Mouse (Mus musculus) mouse embryonic stem cell (cell line): ENCODE data around the gene Mpped2.

ENCODE experiments used
- in situ Hi-C, 2 experiments: fragments of 300-500 bp; cut with MboI; formaldehyde crosslinking; loops; 1 replicate in 1 of 2; 3 replicates in 1 of 2; pipeline ENCODE4 v1.14.3; 2019 to 2020; ENCODE audit warnings: low sequenced_read_pairs in 2 of 2, low pct_unique_long_range_greater_than_20kb in 1 of 2, mixed read lengths in 1 of 2; ENCODE audit not compliant: unreplicated experiment in 1 of 2

The Mpped2 gene

DNA sequence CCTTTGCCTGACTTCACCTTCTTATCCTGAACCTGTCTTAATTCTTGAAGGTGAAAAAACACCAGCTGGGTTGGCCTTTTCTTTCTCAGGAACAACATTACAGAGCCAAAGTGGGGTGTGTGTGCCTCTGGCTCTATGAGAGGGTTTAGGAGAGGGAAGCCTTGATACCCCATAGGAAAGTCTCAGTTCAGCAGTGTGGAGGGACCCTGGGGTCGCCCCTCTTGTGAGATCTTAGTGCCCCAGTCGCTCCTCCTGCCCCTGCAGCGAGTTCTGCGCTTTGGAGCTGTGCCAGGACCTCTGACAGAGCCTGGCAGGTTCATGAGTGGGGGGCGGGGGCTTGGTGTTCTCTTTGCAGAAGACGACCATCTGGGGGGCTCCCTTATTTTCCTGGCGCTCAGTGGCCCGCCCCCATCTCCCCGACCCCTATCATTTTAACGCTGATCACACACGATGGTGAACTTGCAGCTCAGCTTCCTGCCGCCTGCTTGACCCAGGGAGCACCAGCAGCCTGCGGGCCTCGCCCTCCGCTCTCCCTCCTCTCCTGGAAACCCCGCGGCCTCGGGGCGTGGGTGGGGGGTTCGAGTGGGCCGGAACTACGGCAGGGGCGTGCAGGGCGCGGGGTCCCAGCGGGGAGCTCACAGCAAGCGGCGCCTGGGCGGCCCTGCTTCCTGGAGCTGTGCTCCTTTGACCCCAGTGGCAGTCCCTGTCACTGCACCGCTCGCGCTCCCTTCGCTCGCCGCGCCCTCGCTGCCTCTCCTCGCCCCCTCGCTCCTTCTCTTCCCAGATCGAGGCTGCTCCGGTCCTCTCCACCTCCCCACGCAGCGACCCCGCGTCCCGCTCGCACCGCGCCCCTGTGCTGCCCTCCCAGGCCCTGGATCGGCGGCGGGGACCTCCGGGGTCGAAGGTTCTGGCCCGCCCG lies at the start of gene Mpped2:
Gene Mpped2, plus strand, starts transcription at position 487 of the 919 bp plus-strand sequence.
- in situ Hi-C loops: loop anchor here (25.0 kb wide), 1 partner anchor 269 kb away; the partner anchor contains the start of gene Arl14ep (in 2 of the 2)

DNA sequence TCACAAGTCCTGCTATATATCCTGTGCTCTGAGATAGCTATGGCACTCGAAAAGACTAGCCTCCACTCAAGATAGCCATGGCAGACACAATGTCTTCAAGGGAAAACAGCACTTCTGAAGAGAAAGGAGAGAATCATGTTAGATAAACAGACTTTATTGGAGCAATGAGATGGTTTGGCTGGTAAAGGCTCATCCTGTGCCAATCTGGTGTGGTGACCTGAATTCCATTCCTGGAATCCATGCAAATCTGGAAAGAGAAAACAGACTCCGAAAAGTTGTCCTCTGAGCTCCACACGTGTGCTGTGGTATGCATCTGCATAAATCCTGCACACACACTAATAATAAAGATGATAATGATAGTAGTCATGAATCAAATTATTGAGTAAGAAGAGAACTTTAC lies 48.3 kb upstream of the Mpped2 start:
- in situ Hi-C loops: no loop called here

DNA sequence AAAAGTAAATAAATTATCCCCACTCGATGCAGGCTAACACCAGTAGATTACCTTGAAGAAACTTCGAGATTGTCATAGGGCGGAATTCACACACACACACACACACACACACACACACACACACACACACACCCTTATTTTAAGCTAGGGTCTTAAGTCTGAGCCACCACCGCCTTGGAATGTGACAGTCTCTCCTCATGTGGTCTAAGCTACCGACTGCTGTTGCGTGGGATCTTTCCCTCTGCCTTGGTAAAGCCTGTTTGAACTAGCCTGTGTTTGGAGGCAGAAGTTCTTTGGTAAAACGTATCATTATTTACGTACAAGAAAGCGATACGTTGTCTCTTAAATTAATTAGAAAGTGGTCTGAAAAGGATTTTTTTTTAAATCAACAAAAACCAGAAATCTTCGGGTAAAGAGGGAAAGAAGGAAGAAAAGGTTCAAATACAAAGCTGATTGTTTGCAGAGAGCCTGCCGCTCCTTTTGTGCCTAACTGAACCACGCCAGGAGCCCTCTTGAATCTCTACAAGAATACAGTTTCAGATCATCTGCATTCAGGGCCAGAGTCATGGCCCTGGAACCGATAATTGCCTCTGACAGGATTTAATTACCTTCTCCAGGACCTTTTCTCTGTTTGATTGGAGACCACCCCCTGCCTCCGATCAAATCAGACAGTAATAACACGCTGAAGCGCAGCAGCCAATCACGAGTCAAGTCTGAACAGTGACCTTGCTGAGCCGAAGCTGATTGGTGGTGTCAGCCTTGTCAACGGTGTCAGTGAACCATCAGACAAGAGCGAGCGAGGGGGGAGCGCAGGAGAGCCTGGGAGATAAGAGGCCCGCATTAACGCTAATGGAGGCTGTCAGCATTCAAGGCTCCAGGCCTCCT lies 43.1 kb upstream of the Mpped2 start:
- in situ Hi-C loops: no loop called here

DNA sequence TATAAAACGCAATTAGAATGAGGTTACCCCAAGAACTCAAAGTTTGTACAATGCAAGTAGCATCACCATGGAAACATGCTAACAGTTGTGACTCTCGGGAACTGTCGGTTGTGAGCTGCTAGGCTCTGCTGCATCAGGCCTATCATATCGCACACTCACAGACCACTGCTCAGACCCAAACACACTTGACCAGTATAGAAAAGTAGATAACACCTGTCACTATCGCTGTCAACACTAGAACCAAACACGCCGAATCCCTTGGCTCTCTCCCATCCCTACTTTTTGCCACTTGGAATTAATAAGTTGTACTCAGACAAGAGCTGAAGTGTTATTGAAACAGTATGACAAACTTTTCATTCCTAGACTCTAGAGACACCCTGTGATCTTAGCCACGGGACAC lies 40.9 kb upstream of the Mpped2 start:
- in situ Hi-C loops: no loop called here

DNA sequence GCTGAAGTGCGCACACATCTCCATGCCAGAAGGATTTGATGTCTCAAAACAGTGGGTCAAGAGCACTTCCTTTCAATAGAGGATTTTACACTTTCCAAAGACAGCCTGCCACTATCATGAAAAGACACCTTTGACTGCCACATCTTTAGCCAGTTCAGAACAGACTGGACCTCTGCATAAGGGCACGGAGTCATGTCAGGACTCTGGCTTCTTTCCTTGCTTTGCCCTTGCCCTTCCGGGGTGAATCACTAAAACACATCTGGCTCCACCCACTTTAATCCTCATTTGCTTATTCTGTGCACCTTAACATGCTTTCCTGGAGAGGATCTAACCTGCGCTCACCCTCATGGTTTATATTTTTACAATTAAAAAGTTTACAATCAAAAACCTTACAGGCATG lies 40.3 kb upstream of the Mpped2 start:
- in situ Hi-C loops: no loop called here

DNA sequence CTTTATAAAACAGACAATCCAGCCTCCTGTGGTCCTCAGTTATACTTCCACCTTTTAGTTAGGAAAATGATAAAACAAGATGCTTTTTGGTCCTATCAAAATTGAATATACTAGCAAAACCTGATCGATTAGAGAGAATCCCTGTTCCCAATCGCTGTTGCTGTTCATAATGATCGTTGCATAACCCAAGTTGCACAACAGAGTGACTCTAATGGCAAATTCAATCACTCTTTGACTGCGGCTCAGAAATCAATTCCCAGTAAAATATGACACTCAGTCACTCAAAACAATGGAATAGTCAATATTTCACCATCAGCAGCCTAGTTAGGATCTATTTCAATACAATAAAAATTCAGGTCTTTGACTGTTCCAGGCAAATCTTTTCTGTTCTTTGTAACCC lies 39.8 kb upstream of the Mpped2 start:
- in situ Hi-C loops: no loop called here

DNA sequence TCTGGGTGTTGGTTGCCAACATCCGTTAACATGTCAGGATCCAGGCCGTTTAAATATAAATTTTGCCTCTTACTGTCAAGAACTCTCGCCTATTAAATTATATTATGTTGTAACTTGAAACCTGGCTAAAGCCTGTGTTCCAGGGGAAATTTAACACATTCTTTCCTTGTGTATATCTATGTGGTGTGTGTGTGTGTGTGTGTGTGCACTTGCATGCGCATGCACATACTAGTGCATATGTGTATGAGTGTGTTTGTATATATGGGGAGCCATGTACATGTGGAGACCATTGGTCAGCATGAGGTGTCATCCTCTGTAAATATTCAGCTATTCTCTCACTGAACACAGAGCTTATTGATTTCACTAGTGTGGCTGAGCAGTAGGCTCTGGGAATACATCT lies 37.8 kb upstream of the Mpped2 start:
- in situ Hi-C loops: no loop called here

DNA sequence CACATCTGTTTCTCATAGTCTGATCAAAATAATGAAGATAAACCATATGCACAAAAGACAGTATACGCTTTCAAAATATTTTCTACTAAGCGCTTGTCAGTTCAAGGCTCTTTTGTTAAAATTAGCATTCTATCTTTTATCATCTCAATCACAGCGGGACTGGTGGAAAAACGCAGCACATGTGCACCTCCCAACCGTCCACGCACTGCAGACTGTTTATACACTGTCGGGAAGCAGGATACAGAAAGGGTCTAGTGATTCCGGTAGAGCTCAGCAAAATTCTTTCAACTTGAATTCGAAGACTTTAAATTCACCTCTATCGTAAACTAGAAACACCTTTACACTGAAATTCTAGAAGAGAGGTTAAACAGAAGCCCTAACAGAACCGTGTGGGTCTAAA lies 27.8 kb upstream of the Mpped2 start:
- in situ Hi-C loops: no loop called here

DNA sequence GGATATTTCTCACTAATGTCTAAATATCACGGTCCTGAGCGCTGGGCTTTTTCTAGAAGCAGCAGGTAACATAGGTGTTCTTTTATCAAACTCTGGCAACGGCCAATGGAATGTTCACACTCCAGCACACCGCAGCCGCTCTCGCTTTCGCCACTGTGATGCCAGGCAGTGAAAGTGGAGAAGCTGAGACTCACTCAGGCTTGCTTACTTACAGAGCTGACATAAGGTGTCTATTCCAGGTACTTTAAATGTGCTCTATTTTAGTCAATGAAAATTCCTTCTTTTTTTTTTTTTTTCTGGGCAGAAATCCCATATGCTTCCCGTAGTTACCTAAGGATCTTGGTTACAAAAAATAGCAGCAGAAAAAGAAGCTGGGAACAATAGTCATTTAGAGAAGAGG lies 18.8 kb upstream of the Mpped2 start:
- in situ Hi-C loops: no loop called here

DNA sequence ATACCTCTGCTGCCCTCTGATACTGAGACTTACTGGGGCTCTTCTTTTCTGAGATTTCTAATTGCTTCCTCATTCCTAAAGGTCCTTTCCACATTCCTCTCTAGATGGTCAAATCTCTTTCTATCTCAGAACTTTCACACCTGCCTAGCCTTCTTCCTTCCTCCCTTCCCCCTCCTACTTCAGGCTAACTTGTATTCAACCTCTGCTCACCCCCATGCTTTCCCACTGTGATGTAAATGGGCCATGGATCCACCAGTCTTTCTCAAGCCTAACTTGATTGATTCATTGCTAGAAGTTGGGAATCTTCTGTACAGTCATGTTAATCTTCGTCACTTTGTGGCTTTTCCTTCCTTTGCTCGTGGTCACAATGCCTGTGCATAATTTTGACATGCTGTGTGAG lies 15.6 kb upstream of the Mpped2 start:
- in situ Hi-C loops: loop anchor here (25.0 kb wide), 1 partner anchor 285 kb away; the partner anchor contains the start of gene Arl14ep (in 2 of the 2)

DNA sequence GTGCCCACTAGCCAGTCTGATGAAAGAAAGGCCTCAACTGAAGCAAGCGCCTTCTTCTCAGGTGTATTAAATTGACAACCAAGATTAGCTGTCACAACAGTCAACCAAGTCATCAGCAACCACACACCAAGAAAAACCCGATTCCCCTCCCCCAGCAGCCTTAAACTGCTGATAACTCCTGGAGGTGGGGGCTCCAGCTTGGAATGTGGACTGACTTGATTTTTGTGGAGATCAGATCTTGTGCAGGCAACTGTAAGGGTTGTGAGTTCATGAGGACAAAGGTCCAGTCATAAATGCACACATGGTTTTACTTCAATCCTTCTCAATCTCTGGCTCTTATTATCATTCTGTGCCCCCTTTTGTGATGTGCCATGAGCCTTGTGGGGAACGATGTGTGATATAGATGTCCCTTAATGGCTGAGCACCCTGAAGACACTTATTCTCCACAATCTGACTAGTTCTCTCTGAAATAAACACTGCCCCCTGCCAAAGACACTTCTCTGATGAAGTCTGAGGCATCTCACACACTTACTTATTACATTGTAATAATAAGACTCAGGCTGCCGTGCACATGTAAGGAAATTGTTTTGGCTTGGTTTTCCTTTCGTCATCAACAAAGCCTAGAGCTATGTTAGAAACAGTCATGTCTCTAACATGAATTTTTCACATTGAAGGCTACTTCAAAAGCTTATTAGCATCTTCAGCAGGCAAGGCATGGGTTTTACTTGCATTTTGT lies 13.2 kb upstream of the Mpped2 start:
- in situ Hi-C loops: loop anchor here (25.0 kb wide), 1 partner anchor 282 kb away; the partner anchor contains the start of gene Arl14ep (in 2 of the 2)

DNA sequence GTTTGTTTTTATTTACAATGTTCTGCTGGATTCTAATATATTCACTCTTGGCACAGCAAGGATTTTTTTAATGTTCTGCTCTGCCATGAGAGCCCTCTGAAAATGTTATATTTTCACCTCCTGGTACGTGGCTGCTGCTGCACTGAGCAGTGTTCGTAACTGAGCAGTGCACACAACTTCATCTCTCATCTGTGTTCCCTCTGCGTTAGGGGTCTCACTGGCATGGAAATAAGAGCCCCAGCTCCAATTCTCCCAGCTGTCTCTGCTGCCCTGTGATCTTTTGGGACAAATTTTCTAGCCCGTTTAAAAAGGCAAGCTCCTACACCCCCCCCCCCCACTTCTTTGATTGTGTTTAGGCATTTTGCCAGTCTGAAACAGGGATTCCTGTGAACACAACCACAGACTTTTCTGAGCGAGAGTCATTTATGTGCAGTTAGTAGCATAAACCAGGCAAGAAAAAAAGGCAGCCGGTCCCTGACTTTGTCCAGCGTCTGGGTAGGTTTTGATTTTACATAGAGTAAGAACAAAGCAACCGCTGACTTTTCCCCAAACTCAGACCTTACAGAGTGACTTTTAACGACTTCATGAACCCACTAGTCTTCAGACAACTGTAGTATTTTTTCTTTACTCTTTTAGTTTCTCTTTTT lies 9.8 kb upstream of the Mpped2 start:
- in situ Hi-C loops: loop anchor here (25.0 kb wide), 1 partner anchor 279 kb away; the partner anchor contains the start of gene Arl14ep (in 2 of the 2)

DNA sequence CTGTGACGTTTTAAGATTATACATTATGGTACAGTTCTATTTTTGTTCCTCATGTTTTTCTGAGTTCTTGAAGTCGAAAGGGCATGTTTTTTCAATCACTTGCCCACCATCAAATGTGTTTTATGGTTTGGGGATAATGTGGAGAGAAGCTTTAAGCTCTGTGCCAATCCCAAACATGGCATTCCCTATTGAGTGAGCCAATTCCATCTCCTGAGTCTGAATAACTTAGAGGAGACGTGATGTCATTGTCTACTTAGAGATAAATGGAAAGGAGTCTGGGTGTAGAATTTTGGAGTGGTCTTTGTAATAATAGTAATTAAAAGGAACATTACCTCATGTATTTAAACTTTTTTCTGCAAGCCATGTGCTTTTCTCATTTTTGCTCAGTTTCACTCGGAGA lies 9.2 kb upstream of the Mpped2 start:
- in situ Hi-C loops: loop anchor here (25.0 kb wide), 1 partner anchor 278 kb away; the partner anchor contains the start of gene Arl14ep (in 2 of the 2)

DNA sequence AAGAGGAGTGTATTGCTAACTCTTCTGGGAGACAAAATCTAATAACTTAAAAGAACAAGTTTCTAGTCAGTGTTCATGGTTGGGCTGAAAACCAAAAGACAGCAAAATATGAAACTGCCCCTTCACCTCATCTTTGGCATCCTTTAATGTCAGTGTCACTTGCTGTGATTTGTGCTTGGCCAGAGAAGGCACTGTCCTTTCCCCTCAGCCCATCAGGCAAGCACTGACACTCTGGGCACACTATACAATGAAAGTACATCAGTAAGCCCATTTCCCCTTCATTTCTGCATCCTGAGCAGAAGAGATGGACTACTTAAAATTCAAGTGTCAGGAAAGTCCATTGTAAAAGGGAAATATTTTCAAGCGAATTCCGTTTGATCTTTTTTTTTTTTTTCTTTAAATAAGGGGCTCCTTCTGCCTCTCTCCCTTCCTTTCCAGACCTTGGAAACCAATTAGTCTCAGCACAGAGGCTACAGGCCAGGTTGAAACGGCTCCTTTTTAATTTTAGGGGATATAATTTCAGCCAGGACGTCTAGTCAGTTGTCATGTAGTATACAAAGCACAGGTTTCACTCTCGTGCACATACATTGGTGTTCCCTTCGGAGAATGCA lies 1.2 kb upstream of the Mpped2 start:
- in situ Hi-C loops: loop anchor here (25.0 kb wide), 1 partner anchor 270 kb away; the partner anchor contains the start of gene Arl14ep (in 2 of the 2)

DNA sequence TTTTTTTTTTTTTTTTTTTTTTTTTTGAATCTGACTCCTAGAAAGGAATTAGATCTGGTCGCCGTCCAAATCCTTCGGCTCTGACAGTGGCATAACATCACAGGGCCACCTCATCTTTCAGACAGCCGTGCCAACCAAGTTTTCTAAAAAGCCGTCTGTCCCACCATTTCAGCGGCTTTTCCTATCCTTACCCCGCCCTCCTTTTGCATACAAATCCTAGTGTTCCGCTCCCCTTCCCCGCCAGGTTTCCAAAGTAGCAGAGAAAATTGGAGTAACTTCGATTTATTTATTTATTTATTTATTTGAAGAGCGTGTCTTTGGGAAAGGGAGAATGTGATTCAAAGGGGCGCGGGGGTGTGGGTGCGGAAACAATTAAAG lies 675 bp upstream of the Mpped2 start:
- in situ Hi-C loops: loop anchor here (25.0 kb wide), 1 partner anchor 270 kb away; the partner anchor contains the start of gene Arl14ep (in 2 of the 2)

DNA sequence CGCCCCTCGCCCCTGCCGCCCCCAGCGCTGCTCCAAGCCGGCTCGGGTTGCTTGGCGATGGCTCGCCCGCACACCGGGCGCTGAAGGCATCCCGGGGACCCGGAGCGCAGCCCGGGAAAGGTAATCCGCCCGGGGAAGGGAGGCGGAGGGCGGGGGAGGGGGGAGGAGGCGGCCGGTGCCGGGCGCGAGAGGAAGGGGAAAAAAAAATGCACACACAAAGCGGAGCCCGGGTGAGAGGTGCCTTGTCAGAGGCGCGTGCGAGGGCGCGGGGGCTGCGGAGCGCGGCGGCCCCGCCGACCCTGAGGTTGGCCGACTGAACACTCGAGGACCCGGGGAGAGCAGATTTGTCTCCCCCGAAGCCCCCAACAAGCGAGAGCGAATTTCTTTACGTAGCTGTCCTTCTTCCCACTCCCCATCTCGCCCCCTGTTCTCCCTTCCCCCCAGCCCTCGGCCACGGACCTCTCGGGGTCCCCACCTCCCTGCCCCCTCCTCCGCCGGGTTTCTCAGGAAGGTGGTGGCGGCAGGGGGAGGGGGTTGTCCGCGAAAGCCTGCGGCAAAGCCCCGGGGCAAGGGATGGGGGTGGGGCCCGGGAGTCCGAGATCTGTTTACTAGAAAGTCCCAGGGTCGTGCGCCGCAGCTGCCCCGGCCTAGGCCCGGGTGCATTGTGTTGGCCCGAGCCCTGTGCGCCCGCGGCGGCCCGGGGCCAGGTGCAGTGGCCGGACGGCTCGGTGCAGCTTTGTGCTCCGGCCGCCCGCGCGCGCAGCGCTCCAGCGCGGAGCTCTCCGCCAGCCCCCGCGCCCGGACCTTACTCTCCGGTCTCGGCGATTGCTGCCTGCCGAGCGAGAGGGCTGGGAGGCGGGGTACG lies 865 bp downstream of the Mpped2 start:
- in situ Hi-C loops: loop anchor here (25.0 kb wide), 1 partner anchor 268 kb away; the partner anchor contains the start of gene Arl14ep (in 2 of the 2)
